Mouse (Mus musculus): ENCODE results near the gene Ndufs7. TPM values are rescaled to one million over a fixed set of nuclear protein-coding genes. Genes with fewer than 3 reads are reported as not detected.

Ndufs7 gene
- total and polyA plus RNA-seq, 3 experiments, result 154 to 282 (median 222) TPM

DNA sequence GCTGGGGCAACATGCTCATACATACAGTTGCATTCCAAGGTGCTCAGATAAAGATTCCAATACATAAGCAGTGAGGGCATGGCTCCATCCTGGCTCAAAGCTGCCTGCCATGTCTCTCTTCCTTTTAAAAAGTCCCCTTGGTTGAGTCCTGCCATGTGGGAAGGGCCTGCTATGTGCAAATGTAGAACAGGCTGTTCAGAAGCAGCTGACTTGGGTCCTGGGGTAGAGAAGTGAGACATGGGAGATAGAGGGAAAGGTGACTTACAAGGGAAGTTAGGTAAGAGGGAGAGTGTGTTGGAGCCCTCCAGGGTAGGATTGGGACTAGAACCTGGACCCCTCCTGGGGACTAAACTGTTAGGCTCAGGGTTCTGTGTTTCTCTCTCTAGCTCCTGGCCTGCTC is 3.1 kb downstream of the Ndufs7 start:
- Histone ChIP-seq H3K79me2 (replicated peaks; ENCODE audit: control insufficient read depth, extremely low read depth, insufficient read depth, poor library complexity, severe bottlenecking) (peaks cover 21% of the 10 kb centered on the region), H3K4me3 (replicated peaks in 1 of 3; ENCODE audit: low read depth in 2 of 3, low read length in 2 of 3, poor library complexity in 1 of 3) (no peak overlapping the region), H3K9me3 (replicated peaks; ENCODE audit: low read length) (no peaks in the 10 kb centered on the region), H3K27ac (ENCODE audit: insufficient read depth, low read depth) (no peak overlapping the region), H3K27me3 (replicated peaks) (no peaks in the 10 kb centered on the region), H3K4me1 (ENCODE audit: control insufficient read depth in 1 of 2, insufficient read depth in 2 of 2) (peaks cover 4 to 27% of the 10 kb centered on the region in 2 experiments), H3K9ac (ENCODE audit: insufficient read depth, low read depth) (no peak overlapping the region), H3K36me3 (replicated peaks in 1 of 2; ENCODE audit: control insufficient read depth in 1 of 2, insufficient read depth in 1 of 2, low read length in 1 of 2) (peaks cover 47 to 66% of the 10 kb centered on the region in 2 experiments), H3K4me2 (ENCODE audit: insufficient read depth, low read depth, poor library complexity, severe bottlenecking) (no peak overlapping the region)
- in situ Hi-C loops (cut with MboI; ENCODE audit: low pct_ligation_motif_present, low pct_unique_long_range_greater_than_20kb, low sequenced_read_pairs), result no loop called here
- no peak for DNase-seq (ENCODE audit: extremely low read depth)
- no peak for TF ChIP-seq ZNF384 (IDR thresholded peaks at IDR 0.05; ENCODE audit: low read depth, low read length)
- TF ChIP-seq ETS1 (conservative IDR thresholded peaks at IDR 0.05; ENCODE audit: low read depth, low read length), result no peak
- TF ChIP-seq IRF4 (IDR thresholded peaks at IDR 0.05; ENCODE audit: low read depth, low read length), result no peak
- no peak for TF ChIP-seq E2F4 (IDR thresholded peaks at IDR 0.05; ENCODE audit: insufficient replicate concordance, low read depth, low read length)
- TF ChIP-seq PAX5 (IDR thresholded peaks at IDR 0.05; ENCODE audit: low read length), result no peak
- no peak for TF ChIP-seq MAX (IDR thresholded peaks at IDR 0.05; ENCODE audit: low read length)
- TF ChIP-seq UBTF (IDR thresholded peaks at IDR 0.05; ENCODE audit: low read depth, low read length), result no peak
- no peak for TF ChIP-seq RCOR1 (conservative IDR thresholded peaks at IDR 0.05; ENCODE audit: low read depth, low read length)
- no peak for TF ChIP-seq SMC3 (IDR thresholded peaks at IDR 0.05; ENCODE audit: low read depth, low read length)
- TF ChIP-seq JUN (IDR thresholded peaks at IDR 0.05; ENCODE audit: insufficient read depth, low read depth, low read length), result no peak
- no peak for TF ChIP-seq CHD2 (IDR thresholded peaks at IDR 0.05; ENCODE audit: low read length)
- TF ChIP-seq POLR2A (IDR thresholded peaks at IDR 0.05; ENCODE audit: low read depth, low read length), result no peak
- TF ChIP-seq ZMIZ1 (IDR thresholded peaks at IDR 0.05; ENCODE audit: low read depth, low read length), result no peak
- TF ChIP-seq MAZ (IDR thresholded peaks at IDR 0.05; ENCODE audit: low read depth, low read length), result no peak
- no peak for TF ChIP-seq POLR2AphosphoS2 (IDR thresholded peaks at IDR 0.05; ENCODE audit: low read depth, low read length)
- no peak for TF ChIP-seq NRF1 (IDR thresholded peaks at IDR 0.05; ENCODE audit: low read depth, low read length)
- no peak for TF ChIP-seq MEF2A (IDR thresholded peaks at IDR 0.05; ENCODE audit: borderline replicate concordance, low read depth, low read length)
- TF ChIP-seq CTCF (conservative IDR thresholded peaks at IDR 0.05 in 1 of 2, IDR thresholded peaks at IDR 0.05 in 1 of 2; ENCODE audit: low read depth in 2 of 2, low read length in 2 of 2), result no peak
- TF ChIP-seq JUND (conservative IDR thresholded peaks at IDR 0.05; ENCODE audit: low read depth, low read length), result no peak
- TF ChIP-seq NELFE (IDR thresholded peaks at IDR 0.05; ENCODE audit: low read depth, low read length), result no peak
- dilution Hi-C loops (cut with MboI; ENCODE audit: extremely low pct_ligation_motif_present, extremely low pct_unique_long_range_greater_than_20kb, low sequenced_read_pairs), result no loop called here

DNA sequence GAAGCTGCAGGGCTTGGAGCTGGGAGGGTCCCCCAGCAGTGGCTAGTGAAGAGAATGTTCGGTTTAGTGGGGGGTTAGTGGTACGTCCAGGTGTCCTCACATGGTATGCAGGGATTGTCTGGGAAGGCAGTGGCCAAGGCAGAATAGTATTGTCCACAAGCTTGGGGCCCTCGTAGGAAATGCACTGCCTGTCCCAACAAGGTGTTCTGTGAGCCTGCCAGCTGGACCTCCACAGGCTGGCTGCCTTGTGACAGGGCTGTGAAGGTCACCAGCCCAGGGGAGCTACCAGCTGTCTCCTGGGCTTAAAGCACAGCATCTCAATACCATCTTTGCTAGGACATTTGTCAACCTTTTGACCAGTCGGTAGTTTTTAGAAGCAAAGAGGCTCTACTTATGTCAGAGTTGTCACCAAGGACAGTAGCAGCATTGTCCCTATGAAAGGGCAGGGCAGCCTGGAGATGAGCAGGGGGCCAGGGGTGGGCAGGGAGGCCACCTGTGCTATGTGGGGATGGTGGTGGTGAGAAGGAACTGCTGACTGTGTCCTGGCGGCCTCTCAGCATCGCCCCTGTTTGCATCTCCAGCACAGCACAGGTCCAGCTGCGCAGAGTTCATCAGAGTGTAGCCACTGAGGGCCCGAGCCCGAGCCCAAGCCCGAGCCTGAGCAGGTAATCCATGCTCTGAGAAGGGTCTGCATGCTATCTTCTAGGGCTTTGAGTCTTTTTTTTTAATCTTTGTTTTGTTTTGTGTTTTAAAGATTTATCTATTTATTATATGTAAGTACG is 3.8 kb downstream of the Ndufs7 start:
- H3K4me1 ChIP-seq (ENCODE audit: control insufficient read depth in 1 of 2, insufficient read depth in 2 of 2), result peaks cover 4 to 27% of the 10 kb centered on the region in 2 experiments
- no peak overlapping the region for H3K4me2 ChIP-seq (ENCODE audit: insufficient read depth, low read depth, poor library complexity, severe bottlenecking)
- H3K27me3 ChIP-seq (replicated peaks), result no peaks in the 10 kb centered on the region
- H3K36me3 ChIP-seq (replicated peaks in 1 of 2; ENCODE audit: control insufficient read depth in 1 of 2, insufficient read depth in 1 of 2, low read length in 1 of 2), result peaks cover 52 to 71% of the 10 kb centered on the region in 2 experiments
- H3K4me3 ChIP-seq (replicated peaks in 1 of 3; ENCODE audit: low read depth in 2 of 3, low read length in 2 of 3, poor library complexity in 1 of 3), result no peak overlapping the region
- H3K9me3 ChIP-seq (replicated peaks; ENCODE audit: low read length), result no peaks in the 10 kb centered on the region
- no peak for DNase-seq (ENCODE audit: extremely low read depth)
- peaks cover 21% of the 10 kb centered on the region for H3K79me2 ChIP-seq (replicated peaks; ENCODE audit: control insufficient read depth, extremely low read depth, insufficient read depth, poor library complexity, severe bottlenecking)
- no peak overlapping the region for H3K27ac ChIP-seq (ENCODE audit: insufficient read depth, low read depth)
- dilution Hi-C loops (cut with MboI; ENCODE audit: extremely low pct_ligation_motif_present, extremely low pct_unique_long_range_greater_than_20kb, low sequenced_read_pairs), result no loop called here
- TF ChIP-seq JUN (IDR thresholded peaks at IDR 0.05; ENCODE audit: insufficient read depth, low read depth, low read length) (no peak), NRF1 (IDR thresholded peaks at IDR 0.05; ENCODE audit: low read depth, low read length) (no peak), ZC3H11A (IDR thresholded peaks at IDR 0.05; ENCODE audit: low read depth, low read length) (no peak), CHD1 (IDR thresholded peaks at IDR 0.05; ENCODE audit: low read depth, low read length) (no peak), MAFK (IDR thresholded peaks at IDR 0.05; ENCODE audit: insufficient replicate concordance, low read length) (no peak), ETS1 (conservative IDR thresholded peaks at IDR 0.05; ENCODE audit: low read depth, low read length) (no peak), MXI1 (IDR thresholded peaks at IDR 0.05; ENCODE audit: low read depth, low read length) (no peak), GABPA (IDR thresholded peaks at IDR 0.05; ENCODE audit: insufficient replicate concordance, low read depth, low read length) (no peak), CTCF (conservative IDR thresholded peaks at IDR 0.05 in 1 of 2, IDR thresholded peaks at IDR 0.05 in 1 of 2; ENCODE audit: low read depth in 2 of 2, low read length in 2 of 2) (no peak), RAD21 (IDR thresholded peaks at IDR 0.05; ENCODE audit: low read depth, low read length) (no peak), NELFE (IDR thresholded peaks at IDR 0.05; ENCODE audit: low read depth, low read length) (no peak), ELF1 (IDR thresholded peaks at IDR 0.05; ENCODE audit: low read depth, low read length) (no peak), E2F4 (IDR thresholded peaks at IDR 0.05; ENCODE audit: insufficient replicate concordance, low read depth, low read length) (no peak), PAX5 (IDR thresholded peaks at IDR 0.05; ENCODE audit: low read length) (no peak), BHLHE40 (IDR thresholded peaks at IDR 0.05; ENCODE audit: low read depth, low read length) (no peak), JUND (conservative IDR thresholded peaks at IDR 0.05; ENCODE audit: low read depth, low read length) (no peak)
- in situ Hi-C loops (cut with MboI; ENCODE audit: low pct_ligation_motif_present, low pct_unique_long_range_greater_than_20kb, low sequenced_read_pairs), result no loop called here
- no peak overlapping the region for H3K9ac ChIP-seq (ENCODE audit: insufficient read depth, low read depth)
